Mouse (Mus musculus) ES-E14 (cell line): Measurements from ENCODE around the gene Acvr2b.

Experiments used
- CHD2 ChIP-seq: IDR thresholded peaks from 2 replicates; pipeline ENCODE4 v1.6.1; 2014; ENCODE audit warnings: mild to moderate bottlenecking, low read depth, low read length, inconsistent platforms
- ZC3H11A ChIP-seq: IDR thresholded peaks from 2 replicates; pipeline ENCODE4 v1.6.1; 2012; ENCODE audit warnings: low read depth, mild to moderate bottlenecking, inconsistent platforms, low read length, borderline replicate concordance

- no peak for TF ChIP-seq CHD2
- no peak for TF ChIP-seq ZC3H11A
These were observed 44.4 kb upstream of the Acvr2b start, which contains the start of gene Xylb for GRCm38 (mm10) chr9:119357331-119358057.
